Comparison of ENCODE assay signal across 8 mouse cellular contexts in genomic region chr4:103112651-103113050, GRCm38 (mm10). TPM values are rescaled to one million over a fixed set of nuclear protein-coding genes. Genes with fewer than 3 reads are reported as not detected.
A peak's percentile ranks its signal among the peaks of the same experiment; 100 is the strongest.
DNase-seq lines count a peak whose midpoint lies in the region; ATAC-seq lines count a peak whose summit lies in the region.

No protein-coding gene starts in this region.

- WGBS in forebrain, embryonic 15.5 days: 21% methylated on average over 7 of the region's 7 CpGs
- 63% methylated on average over 7 of the region's 7 CpGs for WGBS in liver, embryonic 16.5 days (ENCODE audit: insufficient replicate concordance)
- 25% methylated on average over 7 of the region's 7 CpGs for WGBS in neural tube, embryonic 14.5 days

- H3K9ac ChIP-seq in forebrain, embryonic 15.5 days (replicated peaks): no peak overlapping the region
- no peak overlapping the region for H3K9ac ChIP-seq in liver, embryonic 16.5 days (ENCODE audit: low read depth, low read length)
- peak overlapping the region; percentile 8; the same call in 1 of the 2 replicates for H3K9ac ChIP-seq in neural tube, embryonic 14.5 days (replicated peaks; ENCODE audit: low read depth, low read length)

- peak overlapping the region; percentile 64 for H3K4me2 ChIP-seq in forebrain, embryonic 15.5 days (replicated peaks)
- peak overlapping the region; percentile 94 for H3K4me2 ChIP-seq in liver, embryonic 16.5 days (ENCODE audit: low read depth, low read length)
- peak overlapping the region; percentile 71 for H3K4me2 ChIP-seq in neural tube, embryonic 14.5 days (ENCODE audit: low read depth, low read length)

- H3K36me3 ChIP-seq in megakaryocyte, embryonic 14.5 days (replicated peaks; ENCODE audit: low read length): peaks cover 35% of the 10 kb centered on the region
- peaks cover 6% of the 10 kb centered on the region; the same call in 1 of the 2 replicates for H3K36me3 ChIP-seq in forebrain, embryonic 15.5 days
- H3K36me3 ChIP-seq in liver, embryonic 16.5 days (ENCODE audit: control insufficient read depth, insufficient read depth): no peaks in the 10 kb centered on the region
- H3K36me3 ChIP-seq in neural tube, embryonic 14.5 days (ENCODE audit: control insufficient read depth, insufficient read depth, low read length): no peaks in the 10 kb centered on the region; the same call in 1 of the 2 replicates

- DNase-seq in frontal cortex, postnatal 14 days (ENCODE audit: low spot score in 2 of 2): no peak
- no peak for DNase-seq in left cerebral cortex, postnatal 25 days (ENCODE audit: low spot score in 2 of 2)
- no peak for DNase-seq in heart, postnatal 25 days (ENCODE audit: low spot score)

- no peaks in the 10 kb centered on the region for H3K9me3 ChIP-seq in megakaryocyte, embryonic 14.5 days
- H3K9me3 ChIP-seq in forebrain, embryonic 15.5 days: no peaks in the 10 kb centered on the region
- H3K9me3 ChIP-seq in liver, embryonic 16.5 days (replicated peaks; ENCODE audit: control insufficient read depth, low read length): no peaks in the 10 kb centered on the region
- H3K9me3 ChIP-seq in neural tube, embryonic 14.5 days (ENCODE audit: control insufficient read depth, low read length): no peaks in the 10 kb centered on the region

- no peak overlapping the region for H3K27ac ChIP-seq in forebrain, embryonic 15.5 days (replicated peaks)
- H3K27ac ChIP-seq in liver, embryonic 16.5 days (ENCODE audit: low read length): no peak overlapping the region
- no peak overlapping the region for H3K27ac ChIP-seq in neural tube, embryonic 14.5 days (ENCODE audit: low read depth, low read length)

- ATAC-seq in megakaryocyte, adult 5-6 weeks (ENCODE audit: poor library complexity, severe bottlenecking): no peak
- ATAC-seq in forebrain, embryonic 15.5 days (replicated peaks): no peak
- no peak for ATAC-seq in liver, embryonic 16.5 days (ENCODE audit: low read depth)
- ATAC-seq in neural tube, embryonic 14.5 days (ENCODE audit: low read depth): no peak

- H3K27me3 ChIP-seq in megakaryocyte, embryonic 14.5 days (replicated peaks): no peaks in the 10 kb centered on the region
- no peaks in the 10 kb centered on the region for H3K27me3 ChIP-seq in forebrain, embryonic 15.5 days
- no peaks in the 10 kb centered on the region for H3K27me3 ChIP-seq in liver, embryonic 16.5 days (ENCODE audit: control insufficient read depth, insufficient read depth, low read depth, low read length)
- no peaks in the 10 kb centered on the region; the same call in 1 of the 2 replicates for H3K27me3 ChIP-seq in neural tube, embryonic 14.5 days (ENCODE audit: control insufficient read depth, insufficient read depth, low read length)

- intact Hi-C loops in left cerebral cortex, postnatal 25 days (cut with DNase I): loop anchor here (5.0 kb wide), 1 partner anchor 100 kb away; no protein-coding TSS in a partner anchor
- intact Hi-C loops in heart, postnatal 25 days (cut with DNase I): loop anchor here (5.0 to 10.0 kb wide), 2 partner anchors 35 to 598 kb away; no protein-coding TSS in a partner anchor

- H3K4me3 ChIP-seq in megakaryocyte, embryonic 14.5 days (replicated peaks): peak overlapping the region; percentile 94
- peak overlapping the region; percentile 81 for H3K4me3 ChIP-seq in forebrain, embryonic 15.5 days
- H3K4me3 ChIP-seq in liver, embryonic 16.5 days (ENCODE audit: low read depth, low read length): peak overlapping the region; percentile 91; the same call in 1 of the 2 replicates
- peak overlapping the region; percentile 66; the same call in 1 of the 2 replicates for H3K4me3 ChIP-seq in neural tube, embryonic 14.5 days (ENCODE audit: low read depth, low read length)

- peaks cover 39% of the 10 kb centered on the region for H3K4me1 ChIP-seq in megakaryocyte, embryonic 14.5 days
- H3K4me1 ChIP-seq in forebrain, embryonic 15.5 days: peaks cover 33% of the 10 kb centered on the region
- peaks cover 17% of the 10 kb centered on the region for H3K4me1 ChIP-seq in liver, embryonic 16.5 days (ENCODE audit: control insufficient read depth, low read depth, low read length)
- H3K4me1 ChIP-seq in neural tube, embryonic 14.5 days (ENCODE audit: control insufficient read depth, insufficient read depth, low read length): peaks cover 17% of the 10 kb centered on the region

RNA-seq across cellular contexts. Expression of gene Mier1, which starts 1.5 kb away (rescaled TPM):
- polyA plus RNA-seq in megakaryocyte, embryonic 14.5 days (2012; ENCODE audit: insufficient read depth, low replicate concordance): 1.2 and 2.3 TPM in 2 replicates
- 79.4 and 82.5 TPM in 2 replicates for total RNA-seq in megakaryocyte, adult 5-6 weeks (2015)
- total RNA-seq in megakaryocyte, adult 5-6 weeks (2017): 89.2 and 100 TPM in 2 replicates
- polyA plus RNA-seq in forebrain, embryonic 15.5 days (2015; fragmentation: Nextera tagmentation; extraction: Ambion mirVana): 36.4 and 38.0 TPM in 2 replicates
- 23.6 and 26.5 TPM in 2 replicates for polyA plus RNA-seq in liver, embryonic 16.5 days (2015; fragmentation: Nextera tagmentation; extraction: Ambion mirVana)
- 41.3 and 45.5 TPM in 2 replicates for polyA plus RNA-seq in neural tube, embryonic 14.5 days (2014; fragmentation: Nextera tagmentation; extraction: Ambion mirVana)
- total RNA-seq in left cerebral cortex, postnatal 25 days (2021): 10 to 100 TPM; 39.1 to 42.7 TPM
- total RNA-seq in heart, postnatal 25 days (2021): 10 to 100 TPM; 31.1 to 35.6 TPM

RNA-seq across cellular contexts. Expression of gene Wdr78, which starts 1.7 kb away (rescaled TPM):
- 0.43 and 0.47 TPM in 2 replicates for polyA plus RNA-seq in megakaryocyte, embryonic 14.5 days (2012; ENCODE audit: insufficient read depth, low replicate concordance)
- total RNA-seq in megakaryocyte, adult 5-6 weeks (2015): 0.80 and 2.6 TPM in 2 replicates
- total RNA-seq in megakaryocyte, adult 5-6 weeks (2017): 0.28 and 0.92 TPM in 2 replicates
- 4.0 and 5.8 TPM in 2 replicates for polyA plus RNA-seq in forebrain, embryonic 15.5 days (2015; fragmentation: Nextera tagmentation; extraction: Ambion mirVana)
- 0.31 and 0.48 TPM in 2 replicates for polyA plus RNA-seq in liver, embryonic 16.5 days (2015; fragmentation: Nextera tagmentation; extraction: Ambion mirVana)
- polyA plus RNA-seq in neural tube, embryonic 14.5 days (2014; fragmentation: Nextera tagmentation; extraction: Ambion mirVana): 4.1 and 4.5 TPM in 2 replicates
- total RNA-seq in left cerebral cortex, postnatal 25 days (2021): 10 to 100 TPM; 13.0 to 16.5 TPM
- 1 to 10 TPM in 1 of 2 experiments, under 1 TPM in 1; 0.64 to 1.6 TPM for total RNA-seq in heart, postnatal 25 days (2021)
